Mouse (Mus musculus): ENCODE data around the gene Chodl. TPM values are rescaled to one million over a fixed set of nuclear protein-coding genes. Genes with fewer than 3 reads are reported as not detected.

Chodl gene
- 0.17 TPM for polyA plus RNA-seq (2014; fragmentation: Illumina TruSeq; extraction: RNeasy Lipid Tissue Mini Kit (QIAGEN cat#74804); ENCODE audit: low read depth, low replicate concordance)

DNA sequence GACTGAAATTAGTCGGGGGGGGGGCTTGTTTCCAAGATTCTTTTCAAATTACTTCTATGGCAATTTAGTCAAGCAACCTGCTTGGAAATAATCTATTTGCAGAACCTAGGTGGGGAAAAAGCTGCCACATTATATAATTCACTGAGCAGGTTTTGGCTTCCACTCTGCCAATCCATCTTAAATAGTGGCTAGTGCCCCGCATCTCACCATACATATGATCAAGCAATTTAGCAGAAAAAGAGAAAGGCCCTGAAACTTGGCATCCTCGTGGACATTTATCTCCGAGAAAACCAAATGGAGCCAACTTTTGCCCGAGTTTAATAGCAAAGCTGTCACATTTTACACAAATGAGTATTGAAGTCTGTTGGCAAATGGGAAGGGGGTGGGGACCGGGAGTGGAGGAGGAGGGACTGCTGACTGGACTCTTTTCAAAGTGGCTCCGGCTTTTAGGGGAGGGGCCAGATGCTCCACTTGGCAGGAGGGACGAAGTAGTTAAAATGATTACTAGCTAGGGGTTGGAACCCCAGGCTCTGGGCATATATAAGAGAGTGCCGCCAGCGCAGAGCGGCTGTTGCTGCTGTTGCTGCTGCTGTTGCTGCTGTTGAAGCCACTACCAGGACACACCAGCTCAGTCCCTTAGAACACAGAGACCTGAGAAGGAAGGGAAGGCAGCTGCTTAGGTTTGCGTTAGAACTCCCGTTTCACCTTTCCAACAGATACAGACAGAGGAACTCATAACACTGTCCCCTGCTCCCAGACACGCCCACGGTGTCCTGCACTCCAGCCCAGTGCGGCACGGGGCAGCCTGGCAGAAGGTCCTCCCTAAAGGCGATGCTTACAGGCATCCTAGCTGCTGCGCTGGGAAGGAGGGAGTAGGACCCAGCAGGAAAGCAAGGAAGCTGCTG is at the start of gene Chodl:
Gene Chodl, plus strand, starts transcription at position 567 of the 905 bp plus-strand sequence.

Other genes starting within 250 kb of the Chodl start
- gene Tmprss15, start 160.1 kb downstream of the Chodl start, polyA plus RNA-seq (2014; fragmentation: Illumina TruSeq; extraction: RNeasy Lipid Tissue Mini Kit (QIAGEN cat#74804); ENCODE audit: low read depth, low replicate concordance) = 0.21 TPM